Mouse (Mus musculus): Measurements from ENCODE around the gene Cybc1.

Gene Cybc1

DNA sequence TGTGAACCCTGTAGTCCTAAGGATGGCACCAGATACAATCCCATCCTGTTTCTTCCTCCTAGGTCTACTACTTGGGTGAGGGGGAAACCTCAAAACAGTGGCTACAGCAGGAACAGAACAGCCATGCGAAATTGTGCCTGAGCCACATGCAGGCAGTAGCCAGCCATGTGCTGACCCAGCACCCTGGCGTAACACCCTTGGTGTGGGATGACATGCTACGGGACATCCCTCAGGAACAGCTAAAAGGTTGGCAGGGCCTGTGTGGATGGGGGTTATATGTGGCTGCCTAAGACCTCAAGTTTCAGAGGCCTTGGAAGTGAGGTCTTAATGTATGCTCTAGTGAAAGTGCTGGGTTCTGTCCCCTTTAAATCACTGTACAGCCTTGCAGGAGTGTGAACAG, 12.3 kb downstream of the Cybc1 start:
- no peak for DNase-seq (ENCODE audit: low spot score)

DNA sequence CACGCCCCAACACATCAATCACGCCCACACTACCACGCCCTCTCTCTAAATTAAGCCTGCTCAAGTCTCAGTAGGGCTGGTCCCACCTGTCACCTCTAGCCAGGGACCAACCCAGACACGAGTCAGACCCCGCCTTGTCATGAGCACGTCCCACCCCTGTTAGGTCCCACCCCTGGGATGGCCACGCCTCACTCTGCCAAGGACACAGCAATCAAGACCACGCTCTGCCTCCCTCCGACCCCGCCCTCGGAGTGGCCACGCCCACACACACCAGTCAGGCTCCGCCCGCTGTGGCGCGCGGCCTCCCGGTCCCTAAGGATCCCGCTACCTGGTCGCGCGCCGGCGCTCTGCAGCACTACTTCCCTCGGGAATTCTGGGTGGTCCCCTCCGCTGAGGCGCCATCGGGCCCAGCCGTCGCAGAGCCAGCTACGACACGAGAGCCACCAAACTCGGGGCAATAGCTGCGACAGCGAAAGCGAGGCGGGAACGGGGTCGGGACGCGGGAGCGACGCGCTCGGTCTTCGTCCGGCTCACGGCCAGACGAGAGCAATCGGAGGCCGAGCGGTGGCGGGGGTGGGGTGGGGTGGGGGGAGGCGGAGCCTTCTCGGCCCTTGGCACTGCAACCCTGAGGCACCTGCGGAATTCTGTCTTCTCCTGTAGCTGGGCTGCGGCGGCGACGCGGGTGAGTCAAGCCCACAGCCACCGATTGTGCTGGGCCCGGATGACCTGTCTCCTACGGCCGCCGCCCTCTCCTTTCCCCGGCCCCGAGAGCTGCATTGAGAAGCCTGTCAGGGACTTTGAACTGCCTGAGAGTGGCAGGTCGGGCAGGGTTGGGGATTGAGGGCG, 24.7 kb downstream of the Cybc1 start, which contains the start of the genes Hexdc and Ogfod3:
Hexdc (plus strand) TSS at position 273 of the 846 bp plus-strand sequence.
Ogfod3 (minus strand) TSS at position 551 of the 846 bp plus-strand sequence.
- peak; percentile 96 for DNase-seq (ENCODE audit: low spot score)

DNA sequence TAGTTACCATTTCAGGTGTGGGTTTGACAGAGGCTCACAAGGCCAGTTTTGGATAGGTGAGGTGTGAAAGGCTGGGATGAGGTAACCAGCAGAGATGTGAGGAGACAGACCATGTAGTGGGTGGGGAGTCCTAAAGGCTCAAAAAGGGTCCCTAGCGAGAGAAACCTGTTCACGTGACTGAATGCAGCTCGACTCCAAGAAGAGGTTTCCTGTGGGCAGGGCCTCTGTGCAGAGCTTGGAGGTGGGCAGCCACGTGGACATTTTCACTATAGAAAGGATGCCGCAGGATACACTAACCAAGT, 25.3 kb downstream of the Cybc1 start:
- no peak for DNase-seq (ENCODE audit: low spot score)

DNA sequence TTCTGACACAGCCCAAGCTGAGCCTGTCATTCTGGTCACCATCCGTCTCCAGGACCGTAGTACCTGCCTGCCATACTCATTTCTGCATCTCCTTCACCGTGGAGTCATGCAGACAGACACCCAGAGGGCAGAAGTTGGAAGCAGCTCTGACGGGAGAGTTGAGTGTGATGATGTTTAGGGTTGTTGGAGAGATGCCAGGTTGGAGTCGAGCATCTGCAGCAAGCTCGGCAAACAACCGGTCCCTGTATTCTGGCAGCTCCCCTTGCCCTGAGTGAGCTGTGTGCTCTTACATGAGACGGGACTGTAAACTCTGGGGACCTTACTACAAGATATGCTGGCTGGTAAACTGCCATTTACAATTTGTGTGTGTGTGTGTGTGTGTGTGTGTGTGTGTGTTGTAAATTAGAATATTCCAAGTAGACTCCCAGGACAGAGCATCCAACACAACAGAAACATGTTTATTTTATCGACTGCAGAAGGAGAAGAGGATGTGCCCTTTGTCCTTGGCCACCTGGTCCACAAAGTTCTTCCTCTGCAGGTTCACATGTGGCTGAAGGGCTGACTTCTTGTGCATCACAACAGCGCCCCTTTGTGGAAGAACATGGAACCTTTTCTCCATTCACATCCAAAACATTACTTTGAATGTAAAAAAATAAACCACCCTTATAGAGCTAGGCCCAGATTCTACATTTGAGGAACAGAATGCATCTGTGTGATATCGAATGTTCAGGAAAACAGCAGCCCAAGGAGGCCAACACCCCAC, 27.5 kb downstream of the Cybc1 start:
- DNase-seq (ENCODE audit: low spot score) = no peak

DNA sequence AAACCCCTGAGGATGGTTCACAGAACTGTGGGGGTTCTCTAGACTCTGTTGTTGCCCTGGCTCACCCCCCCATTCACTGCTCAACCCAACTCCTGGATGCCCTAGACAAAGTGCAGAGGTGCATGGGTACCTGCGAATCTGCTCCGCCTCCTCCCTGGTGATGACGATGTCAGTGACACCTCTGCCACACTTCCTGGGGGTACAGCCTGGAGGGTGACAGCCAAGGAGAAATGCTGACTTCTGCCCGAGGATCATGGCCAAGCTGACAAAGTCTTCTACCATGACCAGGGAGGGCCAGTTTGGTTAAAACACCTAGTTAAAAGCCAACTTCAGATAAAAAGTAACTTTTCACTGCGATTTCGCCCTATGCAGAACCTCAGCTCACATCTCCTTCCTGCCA, 28.3 kb downstream of the Cybc1 start:
- no peak for DNase-seq (ENCODE audit: low spot score)

DNA sequence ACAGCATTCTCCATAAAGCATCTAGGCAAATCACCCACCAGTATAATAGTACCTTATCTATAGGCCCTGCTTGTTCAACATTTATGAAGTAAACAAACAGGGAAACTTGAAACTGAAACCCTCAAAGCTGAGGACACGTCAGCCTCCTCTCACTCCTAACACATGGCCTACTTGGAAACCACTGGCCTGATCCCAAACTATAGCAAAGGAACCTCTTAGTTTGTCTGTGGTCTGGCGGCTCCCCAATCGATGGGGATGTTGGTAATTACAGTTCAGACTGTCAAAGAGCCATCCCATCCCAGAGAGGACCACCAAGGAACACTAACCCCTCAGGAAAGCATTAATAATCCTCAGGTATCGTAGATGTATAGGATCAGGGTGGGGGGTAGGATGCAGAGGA, 29.3 kb downstream of the Cybc1 start:
- DNase-seq (ENCODE audit: low spot score) = no peak

DNA sequence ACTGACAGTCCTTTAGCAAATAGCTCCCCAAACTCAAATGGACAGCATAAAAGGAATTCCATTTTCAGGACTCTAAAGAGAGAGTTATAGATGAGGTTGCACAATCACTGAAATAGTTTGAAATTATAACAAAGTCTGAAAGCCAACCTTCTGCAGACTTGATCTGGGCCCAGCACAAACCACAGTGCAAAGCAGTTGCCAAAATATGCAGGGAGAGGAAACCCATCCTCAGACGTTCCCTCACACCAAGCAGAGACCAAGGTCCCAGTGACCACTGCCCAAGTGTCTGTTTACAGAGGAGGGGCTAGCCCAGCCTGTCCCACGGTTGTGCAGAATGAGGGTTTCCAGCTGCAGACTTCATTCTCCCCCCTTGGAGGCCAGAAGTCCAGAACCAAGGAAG, 30.5 kb downstream of the Cybc1 start:
- DNase-seq (ENCODE audit: low spot score) = no peak

DNA sequence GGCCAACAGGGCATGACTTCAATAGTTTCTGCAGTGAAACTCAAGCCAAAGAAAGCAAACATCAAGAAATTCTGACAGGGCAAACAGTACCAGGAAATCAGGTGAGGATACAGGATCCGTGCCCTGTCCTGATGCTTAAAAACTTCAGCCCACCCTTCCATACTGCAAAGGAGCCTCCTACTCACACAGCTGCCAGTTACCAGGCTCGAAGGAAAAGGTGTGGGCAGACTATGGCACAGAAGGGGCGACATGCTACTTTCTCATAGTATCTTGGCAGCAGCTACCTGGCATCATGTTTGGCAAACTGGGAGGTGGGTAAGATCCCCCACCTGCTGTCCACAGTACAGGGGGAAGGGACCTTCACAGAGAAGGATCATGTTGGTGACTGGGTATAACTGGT, 35.7 kb downstream of the Cybc1 start:
- no peak for DNase-seq (ENCODE audit: low spot score)

DNA sequence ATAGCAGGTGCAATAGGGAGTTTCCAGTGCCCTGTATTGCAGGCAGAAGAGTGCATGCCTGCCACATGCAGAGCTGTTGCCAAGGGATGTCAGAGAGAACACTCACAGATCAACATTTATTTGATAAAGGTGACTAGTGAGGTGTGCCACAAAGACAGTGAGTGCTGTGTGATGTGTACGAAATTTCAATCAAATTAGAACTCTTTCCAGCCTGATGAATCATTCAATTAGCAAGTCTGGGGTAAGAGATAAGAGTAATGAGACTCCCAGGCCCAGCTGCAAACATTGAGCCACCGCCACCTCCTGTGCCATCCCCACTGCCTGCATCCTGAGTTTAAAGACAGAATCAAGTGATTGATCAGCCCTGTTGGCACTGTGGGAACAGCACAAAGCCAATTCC, 36.4 kb downstream of the Cybc1 start:
- no peak for DNase-seq (ENCODE audit: low spot score)

DNA sequence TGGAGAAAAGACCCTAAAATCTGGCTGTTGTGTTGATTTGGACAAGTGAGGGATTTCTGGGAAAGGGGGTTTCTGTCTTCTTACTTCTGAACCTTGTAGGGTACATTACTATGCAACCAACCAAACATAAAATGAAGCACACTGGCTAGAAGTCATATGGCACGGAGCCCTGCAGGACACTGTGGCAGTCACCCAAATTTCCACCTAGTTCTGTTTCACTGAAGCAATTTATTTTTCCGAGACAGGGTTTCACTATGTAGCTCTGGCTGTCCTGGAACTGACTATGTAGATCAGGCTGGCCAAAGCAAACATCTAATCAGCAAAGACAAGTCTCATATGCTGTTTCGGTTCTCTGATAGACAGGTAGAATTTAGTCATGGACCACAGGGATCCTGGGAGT, 39.4 kb downstream of the Cybc1 start:
- DNase-seq (ENCODE audit: low spot score) = no peak

DNA sequence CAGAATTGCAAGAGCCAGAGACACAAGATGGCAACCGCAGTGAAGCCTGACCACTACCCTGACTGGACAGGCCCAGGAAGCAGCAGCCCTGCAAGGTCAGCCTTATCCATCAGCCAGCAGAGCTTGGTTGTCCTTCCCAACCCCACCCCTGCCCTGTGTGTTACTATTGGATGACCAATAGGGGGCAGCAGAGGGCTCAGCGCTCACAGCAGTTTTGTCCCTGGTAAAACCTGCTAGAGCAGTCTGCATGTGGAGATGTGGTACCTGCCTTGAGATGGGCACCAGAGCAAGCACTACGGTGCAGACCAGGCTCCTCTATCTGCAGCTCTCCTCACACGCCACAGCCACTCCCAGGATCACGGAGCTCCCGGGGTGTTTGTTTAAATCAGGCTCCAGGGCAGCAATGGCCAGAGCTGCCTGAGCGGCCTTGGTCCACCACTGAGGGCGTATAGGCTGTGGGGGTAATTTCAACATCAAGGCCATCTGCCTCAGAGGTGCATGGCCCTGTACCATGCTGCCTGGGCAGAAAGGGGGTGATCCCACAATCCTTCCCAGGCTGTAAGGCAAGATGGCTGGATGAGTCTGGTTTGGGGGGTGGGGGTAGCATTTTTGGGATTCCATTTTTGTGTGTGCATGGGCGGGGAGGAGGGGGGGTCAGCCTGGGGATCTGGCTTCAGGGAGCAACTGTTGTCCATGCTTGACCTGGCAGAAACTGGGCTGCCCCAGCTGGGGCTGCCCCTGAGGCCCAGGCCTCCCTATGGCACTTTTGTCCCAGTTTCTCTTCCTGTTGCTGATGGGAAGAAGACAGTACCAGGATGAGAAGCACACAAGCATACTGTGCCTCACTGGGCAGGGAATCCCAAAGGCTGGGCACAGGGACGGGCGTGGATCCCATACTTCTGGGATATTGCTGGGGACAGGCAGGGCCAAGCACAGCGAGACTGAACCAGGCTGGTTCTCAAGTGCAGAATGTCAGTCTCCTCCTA, 52.5 kb downstream of the Cybc1 start:
- DNase-seq (ENCODE audit: low spot score) = peak; percentile 64

DNA sequence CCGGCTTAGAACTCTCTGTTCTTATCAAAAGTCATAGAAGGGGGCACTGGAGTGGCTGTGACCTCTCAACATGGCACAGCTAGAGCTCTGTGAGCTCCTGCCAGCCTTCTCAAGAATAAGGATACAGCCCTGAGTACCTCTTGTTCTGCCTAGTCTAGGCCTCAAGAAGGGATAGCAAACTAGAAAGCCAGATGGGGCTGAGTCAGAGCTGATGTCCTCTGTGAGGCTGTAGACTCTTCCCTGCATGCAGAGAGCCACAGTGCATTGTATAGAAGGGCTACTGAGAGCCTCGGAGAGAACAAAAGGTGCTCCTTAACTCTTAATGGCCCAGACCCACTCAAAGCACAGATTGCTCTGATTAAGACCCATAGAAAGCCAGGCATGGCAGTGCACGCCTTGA, 54.9 kb downstream of the Cybc1 start:
- DNase-seq (ENCODE audit: low spot score) = no peak

DNA sequence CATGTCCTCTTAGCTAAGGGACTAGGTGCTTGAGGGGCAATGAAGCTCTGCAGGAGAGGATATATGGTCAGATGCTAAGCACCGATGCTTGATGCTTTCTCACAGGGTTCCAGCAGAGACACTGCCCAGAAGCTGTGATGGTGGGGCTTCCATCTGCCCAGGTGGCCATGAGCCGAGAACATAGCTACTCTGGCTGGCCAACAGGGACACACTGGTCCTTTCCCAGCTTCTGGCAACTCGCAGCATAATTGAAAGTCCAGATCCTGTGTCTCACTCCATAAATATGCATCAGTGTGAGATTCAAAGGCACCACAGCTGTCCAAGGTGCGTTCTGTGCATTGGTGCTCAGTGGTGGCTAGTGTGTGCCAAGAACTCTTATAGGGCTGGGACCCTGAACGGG, 55.9 kb downstream of the Cybc1 start:
- no peak for DNase-seq (ENCODE audit: low spot score)

All from lung, postnatal 25 days (tissue).